Mouse (Mus musculus) adrenal gland, postnatal 25 days (tissue): ENCODE measurements around the gene Hoxd3. TPM values are rescaled to one million over a fixed set of nuclear protein-coding genes. Genes with fewer than 3 reads are reported as not detected.
A peak's percentile ranks its signal among the peaks of the same experiment; 100 is the strongest.

Experiments
- DNase-seq: peaks from one replicate; pipeline ENCODE4 v3.0.0; 2021; ENCODE audit warnings: mixed read lengths
- total RNA-seq: library from RNA; stranded (reverse); gene quantifications from 2 replicates; pipeline ENCODE4 v1.2.3, GENCODE M21; 2021

Hoxd3 gene
- total RNA-seq, 1 experiment from 2014 or later = 0.73 TPM

DNA sequence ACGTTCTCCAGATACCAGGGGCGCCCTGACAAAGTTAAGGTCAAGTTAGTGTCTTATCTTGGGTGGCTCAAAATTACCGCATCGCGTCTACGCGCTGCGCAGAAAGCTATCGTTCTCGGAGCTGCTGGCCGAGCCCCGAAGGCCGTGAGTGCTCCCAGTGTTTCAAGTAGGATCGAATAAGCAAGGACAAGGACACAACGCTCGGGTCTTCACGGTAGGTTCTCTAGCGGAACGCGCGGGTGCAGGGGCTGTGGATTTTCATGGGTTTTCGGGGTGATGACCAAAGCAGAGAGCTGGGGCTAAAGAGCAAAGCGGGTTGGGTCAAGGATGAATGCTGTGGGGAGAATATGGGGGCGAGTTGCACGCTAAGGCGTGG is 32.1 kb upstream of the Hoxd3 start:
- DNase-seq = no peak

DNA sequence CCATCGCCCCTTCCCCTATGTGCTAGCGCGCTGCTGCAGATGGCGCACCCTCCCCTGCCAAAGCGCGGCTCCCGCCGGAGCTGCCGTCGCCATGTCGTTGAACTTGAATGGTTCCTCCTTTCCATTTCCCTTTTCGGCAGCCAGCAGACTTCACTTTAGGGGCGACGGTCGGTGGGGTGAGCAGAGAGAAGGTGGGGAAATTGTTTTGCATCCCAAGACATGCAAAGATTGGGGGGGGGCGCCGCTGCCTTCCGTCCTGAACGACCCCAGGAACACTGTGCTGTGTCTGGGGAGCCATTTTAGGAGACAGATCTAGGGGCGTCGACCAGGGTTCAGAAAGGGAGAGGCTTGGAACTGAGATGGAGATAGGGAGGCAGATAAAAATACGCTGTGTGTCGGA is 31.7 kb upstream of the Hoxd3 start:
- DNase-seq = no peak

DNA sequence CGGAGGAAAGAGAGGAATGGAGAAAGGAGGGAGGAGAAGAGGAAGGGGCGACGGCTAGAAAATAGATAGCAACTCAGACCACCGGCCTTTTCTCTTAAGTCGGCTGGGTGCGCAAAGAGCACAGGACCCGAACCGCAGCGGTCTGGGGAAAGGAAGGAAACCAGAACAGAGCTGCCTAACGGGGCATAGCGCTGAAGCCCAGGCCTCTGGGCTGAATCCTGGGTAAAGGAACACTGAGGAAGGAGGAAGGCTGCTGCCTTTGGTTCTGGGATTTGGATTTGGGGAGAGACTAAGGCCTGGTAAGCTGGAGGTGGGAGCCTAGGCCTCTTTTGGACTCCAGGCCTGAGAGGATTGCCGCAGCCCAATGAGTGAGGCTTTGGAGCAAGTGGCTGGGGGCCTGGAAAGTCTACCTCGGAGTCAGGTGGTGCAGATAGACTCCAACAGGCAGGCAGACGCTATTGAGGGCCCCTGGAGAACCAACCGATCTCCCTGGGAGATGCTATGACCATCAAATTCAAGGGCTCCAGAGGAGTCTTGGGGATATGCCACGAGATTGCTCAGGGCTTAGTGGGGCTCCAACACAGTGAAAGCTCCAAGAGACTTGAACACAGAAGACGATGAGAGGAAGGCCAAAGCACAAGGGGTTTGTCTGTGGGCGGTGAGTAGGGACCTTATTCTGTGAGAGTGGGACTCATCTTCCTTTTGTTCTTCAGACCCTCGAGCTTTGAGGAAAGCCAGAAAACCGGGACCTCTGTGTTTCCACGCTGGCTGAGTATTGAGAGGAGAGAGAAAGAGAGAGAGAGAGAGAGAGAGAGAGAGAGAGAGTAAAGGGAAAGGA is 30.9 kb upstream of the Hoxd3 start:
- DNase-seq = no peak

DNA sequence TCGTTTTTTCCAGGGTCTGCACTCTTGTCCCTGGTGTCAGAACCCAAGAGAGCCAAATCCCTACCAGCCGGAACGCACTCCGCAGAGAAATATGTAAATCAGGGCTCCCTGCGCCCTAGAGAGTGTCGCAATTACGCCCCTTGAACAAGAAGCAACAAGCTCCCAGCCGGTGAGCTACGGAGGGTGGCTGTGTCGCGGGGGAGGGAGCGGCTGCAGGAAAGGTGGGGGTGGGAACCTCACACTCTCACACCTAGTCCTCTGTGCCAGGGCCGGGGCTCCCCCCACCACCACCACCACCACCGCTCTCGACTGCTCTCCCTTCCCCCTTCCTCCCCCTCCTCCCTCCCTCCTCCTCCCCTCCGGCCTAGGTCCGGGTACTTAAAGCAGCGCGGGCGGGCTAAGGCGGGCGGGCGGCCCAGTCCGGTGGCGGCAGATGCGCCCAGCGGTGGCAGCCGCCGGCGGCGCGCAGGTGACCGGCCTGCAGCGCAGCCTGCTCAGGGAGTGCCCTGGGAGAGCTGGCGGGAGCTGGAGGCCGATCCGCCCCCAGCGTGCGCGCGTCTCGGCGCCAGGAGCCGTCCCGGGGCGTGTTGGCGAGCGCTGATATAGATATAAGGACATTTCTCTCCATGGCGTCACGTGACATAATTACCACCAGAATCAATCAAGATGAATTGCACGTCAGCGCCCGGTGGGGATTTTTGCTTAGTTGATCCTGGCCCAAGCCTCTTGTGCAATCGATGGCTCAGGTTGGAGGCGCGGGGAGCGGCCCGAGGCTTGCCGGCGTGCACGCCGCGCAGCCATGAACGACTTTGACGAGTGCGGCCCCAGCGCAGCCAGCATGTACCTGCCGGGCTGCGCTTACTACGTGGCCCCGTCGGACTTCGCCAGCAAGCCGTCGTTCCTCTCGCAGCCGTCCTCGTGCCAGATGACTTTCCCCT is 29.9 kb upstream of the Hoxd3 start:
- DNase-seq = no peak

DNA sequence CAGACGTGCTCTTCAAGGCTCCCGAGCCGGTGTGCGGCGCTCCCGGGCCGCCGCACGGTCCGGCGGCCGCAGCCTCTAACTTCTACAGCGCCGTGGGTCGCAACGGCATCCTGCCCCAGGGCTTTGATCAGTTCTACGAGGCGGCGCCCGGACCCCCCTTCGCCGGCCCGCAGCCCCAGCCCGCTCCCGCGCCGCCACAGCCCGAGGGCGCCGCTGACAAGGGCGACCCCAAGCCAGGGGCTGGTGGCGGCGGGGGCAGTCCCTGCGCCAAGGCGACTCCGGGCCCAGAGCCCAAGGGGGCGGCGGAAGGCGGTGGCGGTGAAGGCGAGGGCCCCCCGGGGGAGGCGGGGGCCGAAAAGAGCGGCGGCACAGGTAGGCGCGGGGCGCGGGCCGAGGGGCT is 28.9 kb upstream of the Hoxd3 start:
- DNase-seq = no peak

DNA sequence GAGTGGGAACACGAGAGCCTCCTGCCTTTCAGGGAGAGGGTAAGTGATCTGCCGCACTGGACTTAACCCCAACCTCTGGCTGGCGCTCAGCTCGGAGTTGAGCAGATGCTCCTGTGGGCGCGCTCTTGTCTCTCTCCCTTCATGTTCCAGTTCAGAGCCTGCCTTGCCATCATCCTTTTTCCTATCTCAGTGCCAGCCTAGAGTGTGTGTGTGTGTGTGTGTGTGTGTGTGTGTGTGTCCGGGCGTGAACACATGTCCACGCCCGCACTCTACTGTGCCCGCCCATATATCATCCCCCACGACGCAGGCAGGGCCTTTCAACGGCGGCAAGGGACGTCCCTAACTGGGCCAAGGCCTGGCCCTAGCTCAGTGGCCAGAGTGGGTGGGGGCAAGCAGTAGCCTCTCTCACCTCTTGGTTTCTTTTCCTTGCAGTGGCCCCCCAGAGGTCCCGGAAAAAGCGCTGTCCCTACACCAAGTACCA is 28.2 kb upstream of the Hoxd3 start:
- no peak for DNase-seq

DNA sequence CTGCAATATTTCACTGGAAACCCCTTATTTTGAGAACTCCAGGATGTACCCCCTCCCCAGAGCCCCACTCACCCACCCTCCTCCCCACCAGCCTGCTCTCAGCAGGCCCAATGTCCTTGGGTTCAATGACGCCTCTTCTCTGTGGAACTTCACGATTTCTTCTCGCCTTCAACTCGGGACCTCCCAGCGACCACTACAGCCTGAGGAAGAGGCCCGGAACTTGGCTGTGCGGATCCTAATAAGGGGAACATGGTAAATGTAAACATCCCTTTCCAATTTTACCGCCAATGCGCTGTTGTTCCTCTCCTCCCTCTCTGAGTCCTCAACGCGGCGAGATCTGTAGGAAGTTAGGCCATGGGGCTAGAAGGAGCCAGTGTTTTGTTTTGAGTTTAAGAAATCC is 27.6 kb upstream of the Hoxd3 start:
- DNase-seq = no peak

DNA sequence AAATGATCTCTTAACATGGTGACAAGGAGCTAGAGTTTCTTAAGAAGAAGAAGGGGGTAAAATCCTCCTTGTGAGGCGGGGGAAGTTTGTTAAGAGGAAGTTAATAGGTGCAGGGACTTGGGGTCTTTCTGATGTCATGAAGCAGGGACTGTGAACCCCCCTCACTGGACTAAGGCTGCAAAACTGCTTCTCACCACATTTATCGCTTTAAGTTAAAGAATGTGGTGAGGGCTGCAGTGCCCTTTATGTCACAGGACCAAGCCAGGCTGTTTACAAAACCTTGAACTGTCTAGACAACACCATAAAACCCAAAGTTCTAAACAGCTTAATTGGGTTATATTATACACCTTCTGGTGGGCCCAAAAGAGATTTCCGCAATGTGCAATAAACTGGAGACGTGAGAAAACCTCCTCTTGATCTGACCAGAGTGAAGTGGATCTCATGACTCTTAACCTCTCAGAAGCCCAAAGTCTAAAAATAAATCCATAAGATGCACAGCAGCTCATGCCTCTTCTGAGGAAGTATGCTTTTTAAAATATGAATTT is 26.6 kb upstream of the Hoxd3 start:
- no peak for DNase-seq

DNA sequence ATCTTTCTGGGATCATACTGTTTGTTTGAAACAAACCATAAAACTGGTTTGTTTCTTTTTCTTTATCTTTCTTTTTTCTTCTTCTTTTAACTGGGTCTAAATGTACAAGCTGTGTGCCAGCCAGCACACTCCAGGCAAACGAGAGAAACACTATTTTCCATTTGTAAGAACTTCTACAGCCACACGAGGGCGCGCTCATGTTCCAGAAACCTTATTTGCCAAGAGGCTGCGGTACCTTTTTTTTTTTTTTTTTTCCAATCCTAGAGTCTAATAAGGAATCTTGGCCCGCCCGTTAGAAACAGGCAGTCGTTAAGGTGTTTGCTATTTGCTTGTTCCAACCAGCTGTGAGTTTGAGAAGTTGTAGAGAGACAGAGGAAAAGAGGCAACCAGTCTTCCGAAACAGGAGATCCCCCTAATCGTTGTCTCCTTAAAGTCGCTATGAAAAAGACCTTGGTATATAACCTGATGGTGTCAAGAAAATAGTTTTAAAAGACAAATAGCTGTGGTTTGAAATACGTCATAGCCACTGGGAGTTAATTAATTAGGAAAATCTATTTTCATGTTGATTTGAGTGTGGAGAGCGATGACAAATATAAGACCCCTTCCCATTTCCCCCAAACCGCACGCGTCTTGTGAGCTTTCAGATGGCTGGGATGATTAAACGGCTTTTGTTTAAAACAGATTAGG is 25.3 kb upstream of the Hoxd3 start:
- peak; percentile 69 for DNase-seq

DNA sequence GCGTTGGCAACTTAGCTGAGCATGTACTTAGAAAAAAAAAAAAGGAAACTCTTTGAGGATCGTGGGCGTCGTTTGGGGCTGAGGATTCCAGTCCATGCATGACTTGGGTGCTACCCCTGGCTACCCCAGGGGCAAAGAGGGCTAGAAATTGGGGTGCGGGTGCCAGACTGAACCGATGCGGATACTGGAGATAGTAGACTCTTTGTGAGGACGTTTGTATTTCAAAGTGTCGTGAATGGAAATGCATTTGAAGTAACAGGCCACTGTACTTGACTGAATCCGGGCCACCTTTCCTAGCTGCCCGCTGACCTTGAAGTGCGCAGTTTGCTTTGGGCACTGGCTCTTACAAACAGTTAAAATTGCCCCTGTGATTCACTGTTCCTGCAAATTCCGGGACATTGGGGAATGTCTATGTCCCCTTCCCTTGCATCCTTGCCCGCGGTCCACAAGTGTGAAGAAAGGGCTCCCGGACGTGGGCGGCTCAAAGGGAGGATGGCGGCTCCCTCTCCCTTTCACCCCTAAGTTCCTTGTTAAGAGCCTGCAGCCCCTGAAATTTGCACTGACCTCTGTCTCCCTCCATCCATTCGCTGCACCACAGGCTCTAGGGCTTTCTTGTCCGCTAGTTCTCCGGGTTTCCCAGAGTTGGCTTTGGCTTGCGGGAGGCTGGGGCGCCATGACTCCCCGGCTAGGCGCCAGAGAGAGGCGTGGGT is 24.6 kb upstream of the Hoxd3 start:
- no peak for DNase-seq

DNA sequence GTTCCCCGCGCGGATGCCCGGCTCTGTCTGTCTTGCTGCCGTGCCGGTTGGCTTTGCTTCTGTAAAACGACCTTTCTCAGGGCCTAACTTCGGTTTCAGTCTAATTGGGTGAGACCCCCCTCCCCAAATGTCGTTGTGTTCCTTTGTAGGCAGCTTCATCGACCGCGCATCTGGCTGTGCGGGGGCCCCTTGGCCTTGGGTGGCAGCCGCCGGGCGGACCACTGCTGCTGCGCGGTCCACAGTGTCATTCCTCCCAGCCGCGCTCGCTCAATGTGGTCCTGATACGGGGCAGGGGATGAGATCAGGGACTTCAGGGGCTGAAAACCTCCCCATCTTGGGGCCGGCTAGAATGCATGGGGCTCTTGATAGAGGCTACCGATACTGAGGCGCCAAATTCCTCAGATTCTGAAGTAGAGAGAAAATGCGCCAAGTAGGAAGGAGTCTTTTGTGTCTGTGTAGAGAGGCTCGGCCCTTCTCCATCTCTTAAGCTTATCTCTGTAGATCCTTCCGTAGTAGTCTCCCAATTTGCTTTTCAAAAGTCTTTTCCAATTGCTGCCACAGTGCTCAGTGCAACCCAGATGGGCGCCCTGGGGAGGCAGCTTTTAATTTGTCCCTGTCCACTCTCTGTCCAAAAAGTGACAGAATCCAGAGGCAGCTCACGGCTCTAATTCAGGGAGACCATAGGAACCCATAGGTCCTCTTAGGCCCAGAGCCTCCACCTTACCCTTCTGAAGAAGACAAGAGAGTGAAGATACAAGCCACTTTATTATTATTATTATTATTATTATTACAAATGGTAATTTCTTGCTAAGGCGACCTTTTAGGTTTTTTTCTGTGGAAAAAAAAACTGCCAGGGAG is 23.8 kb upstream of the Hoxd3 start:
- no peak for DNase-seq

DNA sequence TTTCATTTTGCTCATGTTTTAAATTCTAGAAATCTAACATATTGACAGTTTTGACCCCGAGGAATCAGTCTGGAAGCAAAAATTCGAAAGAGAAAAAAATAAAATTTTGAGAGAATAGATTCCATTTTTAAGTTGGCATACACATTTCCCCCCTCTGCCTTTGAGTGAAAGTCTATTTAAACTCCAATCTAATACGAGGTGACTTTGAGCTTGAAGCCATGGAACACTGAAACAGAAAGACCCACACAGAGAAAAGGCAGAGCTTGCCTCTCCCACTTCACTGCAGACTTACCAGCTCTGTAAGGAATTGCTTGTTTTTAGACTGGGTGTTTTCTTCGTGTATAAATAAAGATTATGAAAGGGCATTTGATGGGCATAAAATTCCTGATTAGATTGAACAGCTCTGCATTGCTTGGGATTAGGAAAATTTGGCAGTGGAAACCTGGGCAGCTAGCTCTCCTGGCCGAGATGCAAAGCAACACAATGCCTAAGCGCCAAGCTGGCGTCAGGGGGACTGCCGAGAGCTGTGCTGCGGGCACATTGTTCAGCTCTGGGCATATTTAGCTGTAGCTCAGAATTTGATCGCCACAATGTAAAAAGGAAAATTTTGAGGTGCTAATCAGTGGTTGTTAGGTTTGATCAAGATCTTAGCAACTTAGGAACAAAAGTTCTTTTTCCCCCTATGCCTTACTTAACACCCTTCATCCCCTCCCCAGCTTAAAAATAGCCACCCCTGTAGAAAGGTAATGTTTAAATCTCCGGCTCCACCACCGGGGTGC is 22.7 kb upstream of the Hoxd3 start:
- DNase-seq = no peak

DNA sequence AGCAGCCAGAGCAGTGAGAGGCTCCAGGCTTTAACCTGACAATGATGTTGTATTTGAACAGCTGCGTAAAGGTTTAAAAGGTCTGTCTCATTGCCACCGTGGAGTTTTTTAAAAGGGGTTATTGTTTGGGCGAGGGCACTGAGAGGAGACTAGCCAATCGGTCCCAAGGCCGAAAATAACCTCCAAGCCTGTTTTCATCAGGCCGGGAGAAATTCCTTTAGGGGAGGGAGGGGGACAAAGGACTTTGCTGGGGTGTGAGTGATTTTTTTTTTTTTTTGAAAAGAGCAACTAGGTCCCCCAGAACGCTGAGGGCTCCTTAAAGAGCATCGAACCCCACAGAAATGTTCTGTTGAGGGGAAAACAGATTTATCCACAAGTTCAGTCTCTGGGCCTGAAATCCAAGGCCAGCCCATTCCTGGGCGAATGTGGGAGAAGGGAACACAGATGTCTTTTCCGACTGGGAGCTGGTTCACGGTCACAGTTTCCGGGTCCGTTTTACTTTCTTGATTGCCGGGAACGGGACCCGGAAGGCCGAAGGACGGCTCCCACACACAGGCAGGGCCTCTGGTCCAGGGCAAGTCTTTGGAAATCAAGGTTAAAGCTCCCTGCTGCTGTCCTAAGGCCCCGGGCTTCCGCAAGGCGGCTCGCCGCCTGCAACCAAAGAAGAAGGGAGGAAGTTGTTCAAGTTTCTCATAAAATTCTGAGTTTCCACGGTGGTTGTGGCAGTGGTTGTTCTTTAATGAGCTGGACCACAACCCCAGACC is 22.0 kb upstream of the Hoxd3 start:
- DNase-seq = no peak

DNA sequence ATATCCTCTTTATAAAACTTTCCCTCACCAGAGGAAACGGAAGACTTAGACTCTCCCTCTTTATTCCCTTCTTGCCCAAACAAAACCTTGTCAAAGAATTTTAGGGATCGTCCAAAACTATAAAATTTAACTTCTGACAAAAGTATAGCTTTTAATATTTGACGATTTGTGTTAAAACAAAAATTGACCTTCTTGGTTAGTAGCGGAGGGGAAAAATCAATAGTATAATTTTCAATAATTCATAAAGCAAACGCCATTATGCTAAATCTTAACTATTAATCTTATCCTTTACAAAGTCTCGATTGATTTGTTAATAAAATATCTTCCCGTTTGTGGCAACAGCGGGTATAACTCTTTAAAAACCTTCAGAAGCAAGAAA is 21.4 kb upstream of the Hoxd3 start:
- no peak for DNase-seq

DNA sequence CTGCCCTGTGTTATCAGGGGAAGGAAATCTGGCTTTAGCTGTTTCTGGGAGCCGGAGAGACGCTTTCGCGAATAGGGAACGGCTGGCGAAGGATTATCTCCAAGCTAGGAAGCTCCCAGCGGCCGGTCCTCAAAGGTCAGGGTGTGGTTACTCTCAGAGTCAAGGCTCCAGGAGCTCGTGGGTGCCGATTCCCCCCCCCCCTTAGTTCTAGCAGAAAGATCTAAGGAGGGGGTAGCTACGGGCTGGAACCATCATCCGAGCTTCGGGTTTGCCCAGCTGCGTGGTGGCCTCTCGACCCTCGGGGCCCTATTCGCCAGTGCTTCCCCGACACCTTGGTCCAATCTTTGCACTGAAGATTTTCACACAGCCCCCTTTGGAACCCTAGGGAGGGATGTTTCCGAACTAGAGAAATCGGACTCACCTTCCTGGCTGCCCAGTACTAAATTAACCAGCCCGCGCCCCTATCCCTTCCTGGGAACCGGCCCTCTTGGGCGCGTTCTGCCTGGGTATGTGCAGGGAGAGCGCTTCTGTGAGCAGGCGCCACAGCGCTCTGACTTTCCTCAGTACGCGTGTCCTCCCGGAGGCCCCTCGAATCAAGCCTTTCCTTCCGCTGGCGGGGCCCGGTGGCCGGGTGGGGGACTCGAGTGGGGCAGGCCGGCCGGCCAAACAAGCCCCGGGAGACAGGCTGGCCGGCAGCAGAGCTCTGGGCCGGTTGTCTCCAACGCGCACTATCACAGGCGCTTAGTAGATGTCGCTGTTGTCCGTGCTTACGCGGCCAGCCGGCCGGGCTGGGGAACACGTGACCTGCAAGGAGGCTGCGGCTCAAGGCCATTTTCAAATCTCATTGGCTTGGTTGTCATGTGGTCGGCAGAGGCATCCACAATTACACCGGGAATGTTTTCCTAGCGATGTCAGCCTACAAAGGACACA is 20.4 kb upstream of the Hoxd3 start, which contains the start of gene Hoxd10:
TSS of gene Hoxd10 (plus strand) at position 903 of the 930 bp plus-strand sequence.
- peak; percentile 61 for DNase-seq

DNA sequence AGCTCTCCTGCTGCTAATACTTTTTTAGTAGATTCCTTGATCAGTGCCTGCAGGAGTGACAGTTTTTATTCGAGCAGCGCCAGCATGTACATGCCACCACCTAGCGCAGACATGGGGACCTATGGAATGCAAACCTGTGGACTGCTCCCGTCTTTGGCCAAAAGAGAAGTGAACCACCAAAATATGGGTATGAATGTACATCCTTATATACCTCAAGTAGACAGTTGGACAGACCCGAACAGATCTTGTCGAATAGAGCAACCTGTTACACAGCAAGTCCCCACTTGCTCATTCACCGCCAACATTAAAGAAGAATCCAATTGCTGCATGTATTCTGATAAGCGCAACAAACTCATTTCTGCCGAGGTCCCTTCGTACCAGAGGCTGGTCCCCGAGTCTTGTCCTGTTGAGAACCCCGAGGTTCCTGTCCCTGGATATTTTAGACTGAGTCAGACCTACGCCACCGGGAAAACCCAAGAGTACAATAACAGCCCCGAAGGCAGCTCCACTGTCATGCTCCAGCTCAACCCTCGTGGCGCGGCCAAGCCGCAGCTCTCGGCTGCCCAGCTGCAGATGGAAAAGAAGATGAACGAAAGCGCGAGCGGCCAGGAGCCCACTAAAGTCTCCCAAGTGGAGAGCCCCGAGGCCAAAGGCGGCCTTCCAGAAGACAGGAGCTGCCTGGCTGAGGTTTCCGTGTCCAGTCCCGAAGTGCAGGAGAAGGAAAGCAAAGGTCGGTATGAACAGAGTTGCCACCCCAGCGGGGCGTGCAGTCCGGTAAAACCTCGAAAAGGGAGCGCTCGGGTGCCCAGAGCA is 19.5 kb upstream of the Hoxd3 start:
- no peak for DNase-seq
